Mouse (Mus musculus) hindbrain, embryonic 16.5 days (tissue): ENCODE measurements at regions not wholly inside any gene's neighbourhood (a gene's known extent, or its start where the extent isn't known, plus 50 kb on each side); places are given as distances from the start of the nearest gene placed in this dataset.
A peak's percentile ranks its signal among the peaks of the same experiment; 100 is the strongest.

ENCODE experiments used
- ATAC-seq: fragments of 200-750 bp; cut with Nextera tagmentation; 2 replicates; pipeline ENCODE4 v1.8.0; 2017; ENCODE audit warnings: moderate TSS enrichment, moderate library complexity
- H3K27ac ChIP-seq: fragments of 300-500 bp; sonication (generic); 2 replicates; pipeline ENCODE4 v1.5.1; 2014; ENCODE audit warnings: low read depth, mild to moderate bottlenecking, control low read depth, low read length, moderate library complexity
- H3K27me3 ChIP-seq: fragments of 300-500 bp; sonication (generic); replicated peaks from 2 replicates; pipeline ENCODE4 v1.6.1; 2014; ENCODE audit warnings: low read length; ENCODE audit not compliant: control insufficient read depth, insufficient read depth
- H3K36me3 ChIP-seq: fragments of 300-500 bp; sonication (generic); 2 replicates; pipeline ENCODE4 v1.6.1; 2014; ENCODE audit warnings: mild to moderate bottlenecking, low read length, moderate library complexity, mixed read lengths; ENCODE audit not compliant: control insufficient read depth, insufficient read depth
- H3K4me1 ChIP-seq: fragments of 300-500 bp; sonication (generic); 2 replicates; pipeline ENCODE4 v1.6.1; 2014; ENCODE audit warnings: low read depth, low read length; ENCODE audit not compliant: control insufficient read depth, insufficient read depth
- H3K4me2 ChIP-seq: fragments of 300-500 bp; sonication (generic); 2 replicates; pipeline ENCODE4 v1.6.1; 2014; ENCODE audit warnings: mild to moderate bottlenecking, low read length, control low read depth, moderate library complexity
- H3K4me3 ChIP-seq: fragments of 300-500 bp; sonication (generic); 2 replicates; pipeline ENCODE4 v1.5.1; 2014; ENCODE audit warnings: mild to moderate bottlenecking, low read length, control low read depth, moderate library complexity
- H3K9ac ChIP-seq: fragments of 300-500 bp; sonication (generic); 2 replicates; pipeline ENCODE4 v1.6.1; 2014; ENCODE audit warnings: low read depth, mild to moderate bottlenecking, control low read depth, low read length, moderate library complexity
- H3K9me3 ChIP-seq: fragments of 300-500 bp; sonication (generic); 2 replicates; pipeline ENCODE4 v1.6.1; 2014; ENCODE audit warnings: mild to moderate bottlenecking, low read length, moderate library complexity; ENCODE audit not compliant: control insufficient read depth
- WGBS: fragments of 180-500 bp; shearing (Covaris S2); extraction: QIAGEN DNeasy Blood & Tissue Kit; methylation state at CpG from one replicate; pipeline ENCODE4 v1.1.7; 2014; 5-methylcytosine and 5-hydroxymethylcytosine counted together

DNA sequence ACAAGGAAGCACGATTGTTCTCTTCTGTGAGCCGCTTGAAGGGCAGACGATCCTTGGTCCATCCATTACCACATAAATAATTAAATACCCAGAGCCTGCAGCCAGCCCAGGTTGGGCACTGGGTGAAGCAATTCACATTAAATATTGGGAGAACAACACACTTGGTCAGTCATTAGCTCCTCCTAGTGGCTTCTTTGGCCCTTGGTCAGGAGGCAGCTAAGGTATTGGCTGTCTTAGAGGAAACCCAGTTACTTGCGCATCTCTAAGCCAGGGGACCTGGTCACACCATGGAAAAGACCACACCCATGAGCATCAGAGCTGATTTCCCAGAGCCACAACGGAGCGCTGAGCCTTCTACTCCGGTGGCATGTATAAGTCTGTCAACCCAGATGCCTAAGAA, 433.2 kb downstream of the Epha4 start:
- no peaks in the 10 kb centered on the region for H3K9me3 ChIP-seq
- 41% methylated on average over 7 of the region's 7 CpGs for WGBS
- no peak overlapping the region for H3K27ac ChIP-seq
- 0 out of 2 replicates have a peak, but pooled peaks have one; percentile 11 for ATAC-seq
- H3K4me3 ChIP-seq, result no peak overlapping the region
- no peak overlapping the region for H3K9ac ChIP-seq
- no peak overlapping the region for H3K4me2 ChIP-seq
- H3K27me3 ChIP-seq, result no peaks in the 10 kb centered on the region
- H3K36me3 ChIP-seq, result no peaks in the 10 kb centered on the region
- peaks cover 3% of the 10 kb centered on the region; the same call in 1 of the 2 replicates for H3K4me1 ChIP-seq

GRCm38 (mm10) chr1:77082410-77082809, 432.5 kb downstream of the Epha4 start:
- Histone ChIP-seq H3K9ac (no peak overlapping the region), H3K4me3 (no peak overlapping the region), H3K36me3 (no peaks in the 10 kb centered on the region), H3K27ac (no peak overlapping the region), H3K27me3 (no peaks in the 10 kb centered on the region), H3K9me3 (no peaks in the 10 kb centered on the region), H3K4me1 (peaks cover 3% of the 10 kb centered on the region; the same call in 1 of the 2 replicates), H3K4me2 (no peak overlapping the region)
- ATAC-seq, result no peak
- 85% methylated on average over 3 of the region's 3 CpGs for WGBS

- no peaks in the 10 kb centered on the region for H3K36me3 ChIP-seq
- no peak overlapping the region for H3K27ac ChIP-seq
- H3K4me3 ChIP-seq, result no peak overlapping the region
- no peaks in the 10 kb centered on the region for H3K27me3 ChIP-seq
- no peak overlapping the region for H3K4me2 ChIP-seq
- H3K9me3 ChIP-seq, result no peaks in the 10 kb centered on the region
- WGBS, result 25% methylated on average over 2 of the region's 2 CpGs
- ATAC-seq, result no peak
- H3K4me1 ChIP-seq, result no peaks in the 10 kb centered on the region
- no peak overlapping the region for H3K9ac ChIP-seq
These were observed 421.3 kb downstream of the Epha4 start for GRCm38 (mm10) chr1:77093551-77093950.

DNA sequence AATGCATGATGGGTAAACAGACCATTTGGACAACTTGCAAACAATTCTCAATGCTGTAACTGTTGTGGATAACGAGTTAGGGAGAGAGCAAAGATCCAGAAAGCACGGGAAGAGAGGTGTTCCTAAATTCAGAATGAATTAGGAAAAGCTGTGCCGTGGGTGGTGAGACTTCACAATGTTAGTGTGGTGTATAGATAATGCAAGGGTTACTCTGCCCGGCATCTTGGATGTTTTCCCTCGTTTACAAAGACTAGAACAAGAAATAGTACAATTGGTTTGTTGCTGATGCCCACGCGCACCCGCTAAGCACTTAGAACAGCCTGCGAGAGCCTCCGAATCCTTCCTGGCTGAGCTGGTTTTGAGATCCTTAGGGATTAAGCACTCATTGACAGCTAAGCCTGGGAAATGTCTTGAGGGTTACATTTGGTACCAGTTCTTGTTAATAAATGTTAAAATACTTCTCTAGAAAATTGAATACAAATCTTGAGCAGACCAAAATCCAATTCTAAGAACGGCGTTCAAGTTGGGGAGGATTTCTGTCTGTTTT, 413.1 kb downstream of the Epha4 start:
- no peaks in the 10 kb centered on the region for H3K9me3 ChIP-seq
- WGBS, result 50% methylated on average over 12 of the region's 12 CpGs
- H3K4me3 ChIP-seq, result no peak overlapping the region
- H3K4me1 ChIP-seq, result peaks cover 5% of the 10 kb centered on the region
- ATAC-seq, result no peak
- H3K27ac ChIP-seq, result no peak overlapping the region
- H3K36me3 ChIP-seq, result no peaks in the 10 kb centered on the region
- no peak overlapping the region for H3K9ac ChIP-seq
- no peaks in the 10 kb centered on the region for H3K27me3 ChIP-seq
- no peak overlapping the region for H3K4me2 ChIP-seq

DNA sequence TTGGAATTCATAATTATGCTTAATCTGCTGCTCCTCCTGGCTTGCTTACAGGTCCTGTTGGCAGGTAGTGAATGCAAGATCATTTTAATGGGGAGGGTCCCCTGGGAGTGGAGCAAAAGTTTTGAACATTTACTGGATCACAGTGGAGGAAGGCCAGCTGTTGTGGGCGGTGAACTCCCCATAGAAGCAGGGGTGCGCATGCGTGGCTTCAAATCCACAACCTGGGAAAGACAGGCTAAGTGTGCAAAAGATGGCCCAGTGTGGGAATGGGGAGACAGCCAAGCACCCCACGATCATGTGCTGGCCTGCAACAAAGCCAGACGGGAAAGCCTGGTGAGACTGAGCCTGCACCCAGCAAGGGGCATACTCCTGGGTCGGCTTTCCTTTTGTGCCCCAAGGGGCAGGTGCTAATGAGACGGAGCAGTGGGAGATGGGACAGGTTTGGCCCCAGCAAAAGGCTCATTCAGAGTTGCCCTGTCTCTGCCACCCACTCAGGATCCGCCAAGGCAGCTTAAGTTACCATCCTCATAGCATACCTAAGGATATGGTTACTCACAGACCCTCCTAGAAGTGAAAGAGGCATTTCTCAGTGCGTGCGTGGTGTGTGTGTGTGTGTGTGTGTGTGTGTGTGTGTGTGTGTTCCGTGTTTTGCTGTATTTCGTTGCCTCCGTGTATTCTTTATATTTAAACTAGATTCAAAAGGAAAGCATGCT, 412.3 kb downstream of the Epha4 start:
- no peak overlapping the region for H3K9ac ChIP-seq
- 41% methylated on average over 13 of the region's 13 CpGs for WGBS
- no peaks in the 10 kb centered on the region for H3K9me3 ChIP-seq
- no peaks in the 10 kb centered on the region for H3K27me3 ChIP-seq
- H3K36me3 ChIP-seq, result no peaks in the 10 kb centered on the region
- H3K4me1 ChIP-seq, result peaks cover 5% of the 10 kb centered on the region
- no peak; the same call in 1 of the 2 replicates for ATAC-seq
- H3K4me2 ChIP-seq, result no peak overlapping the region
- no peak overlapping the region for H3K4me3 ChIP-seq
- no peak overlapping the region for H3K27ac ChIP-seq

- H3K27ac ChIP-seq, result no peak overlapping the region
- no peaks in the 10 kb centered on the region for H3K27me3 ChIP-seq
- no peak overlapping the region for H3K9ac ChIP-seq
- no peak overlapping the region for H3K4me3 ChIP-seq
- no peak for ATAC-seq
- H3K4me2 ChIP-seq, result no peak overlapping the region
- no peaks in the 10 kb centered on the region for H3K36me3 ChIP-seq
- H3K4me1 ChIP-seq, result no peaks in the 10 kb centered on the region
- H3K9me3 ChIP-seq, result no peaks in the 10 kb centered on the region
- WGBS, result 70% methylated on average over 6 of the region's 6 CpGs
These were observed 404.8 kb downstream of the Epha4 start for GRCm38 (mm10) chr1:77109861-77110785.

DNA sequence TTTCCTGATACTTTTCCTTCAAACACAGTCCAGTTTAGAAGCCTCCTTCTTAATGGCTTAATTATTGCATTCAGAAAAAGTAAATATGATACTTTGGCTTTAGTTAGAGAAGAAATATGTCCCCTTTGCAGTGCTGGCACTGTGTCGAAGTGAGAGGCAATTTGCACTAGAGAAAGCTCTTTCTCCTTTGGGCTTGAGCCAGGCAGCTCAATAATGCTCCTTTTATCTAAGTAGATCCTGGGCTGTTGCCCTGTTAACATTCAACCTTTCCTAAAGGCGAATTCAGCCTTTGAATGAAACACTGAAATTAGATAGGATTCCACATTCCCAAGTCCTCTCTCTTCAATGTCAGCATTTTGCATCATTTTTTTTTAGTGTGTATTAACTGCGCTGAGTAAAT, 386.5 kb downstream of the Epha4 start:
- ATAC-seq, result no peak
- H3K9me3 ChIP-seq, result no peaks in the 10 kb centered on the region
- H3K4me3 ChIP-seq, result no peak overlapping the region
- no peaks in the 10 kb centered on the region for H3K36me3 ChIP-seq
- no peak overlapping the region for H3K9ac ChIP-seq
- H3K4me1 ChIP-seq, result no peaks in the 10 kb centered on the region
- no peak overlapping the region for H3K4me2 ChIP-seq
- H3K27me3 ChIP-seq, result no peaks in the 10 kb centered on the region
- H3K27ac ChIP-seq, result no peak overlapping the region
- WGBS, result 54% methylated on average over 3 of the region's 3 CpGs

- H3K4me3 ChIP-seq, result no peak overlapping the region
- H3K36me3 ChIP-seq, result no peaks in the 10 kb centered on the region
- H3K27me3 ChIP-seq, result no peaks in the 10 kb centered on the region
- H3K9ac ChIP-seq, result no peak overlapping the region
- H3K4me1 ChIP-seq, result no peaks in the 10 kb centered on the region
- no peak for ATAC-seq
- H3K4me2 ChIP-seq, result no peak overlapping the region
- no peak overlapping the region for H3K27ac ChIP-seq
- no peaks in the 10 kb centered on the region for H3K9me3 ChIP-seq
- WGBS, result 14% methylated on average over 6 of the region's 6 CpGs
These were observed 377.2 kb downstream of the Epha4 start for GRCm38 (mm10) chr1:77137663-77138062.

GRCm38 (mm10) chr1:77140906-77141305, 374.0 kb downstream of the Epha4 start:
- H3K4me2 ChIP-seq, result no peak overlapping the region
- H3K9me3 ChIP-seq, result no peaks in the 10 kb centered on the region
- H3K4me1 ChIP-seq, result no peaks in the 10 kb centered on the region
- no peak for ATAC-seq
- H3K9ac ChIP-seq, result no peak overlapping the region
- H3K4me3 ChIP-seq, result no peak overlapping the region
- no peaks in the 10 kb centered on the region for H3K36me3 ChIP-seq
- H3K27ac ChIP-seq, result no peak overlapping the region
- WGBS, result 52% methylated on average over 7 of the region's 7 CpGs
- no peaks in the 10 kb centered on the region for H3K27me3 ChIP-seq
